Mouse (Mus musculus) hindbrain, embryonic 10.5 days (tissue): Measurements from ENCODE around the gene Nars2. TPM values are rescaled to one million over a fixed set of nuclear protein-coding genes. Genes with fewer than 3 reads are reported as not detected.
A peak's percentile ranks its signal among the peaks of the same experiment; 100 is the strongest.

Experiments
- DNase-seq: peaks from one replicate; pipeline ENCODE4 v3.0.0-alpha.2; 2017; ENCODE audit warnings: low spot score
- H3K27ac ChIP-seq: fragments of 300-500 bp; sonication (generic); 2 replicates; pipeline ENCODE4 v1.5.1; 2016; ENCODE audit warnings: mild to moderate bottlenecking, moderate library complexity
- H3K27me3 ChIP-seq: fragments of 300-500 bp; sonication (generic); 2 replicates; pipeline ENCODE4 v1.6.1; 2016; ENCODE audit warnings: mild to moderate bottlenecking; ENCODE audit not compliant: poor library complexity, insufficient read depth, severe bottlenecking
- H3K36me3 ChIP-seq: fragments of 300-500 bp; sonication (generic); 2 replicates; pipeline ENCODE4 v1.6.1; 2016; ENCODE audit warnings: mild to moderate bottlenecking, moderate library complexity
- H3K4me1 ChIP-seq: fragments of 300-500 bp; sonication (generic); replicated peaks from 2 replicates; pipeline ENCODE4 v1.6.1; 2016; ENCODE audit warnings: mild to moderate bottlenecking
- H3K4me3 ChIP-seq: fragments of 300-500 bp; sonication (generic); 2 replicates; pipeline ENCODE4 v1.5.1; 2016; ENCODE audit warnings: mild to moderate bottlenecking, moderate library complexity
- H3K9me3 ChIP-seq: fragments of 300-500 bp; sonication (generic); 2 replicates; pipeline ENCODE4 v1.6.1; 2016; ENCODE audit warnings: mild to moderate bottlenecking, moderate library complexity
- WGBS: fragments of 180-500 bp; shearing (Covaris S2); methylation state at CpG from one replicate; pipeline ENCODE4 v1.1.7; 2016; 5-methylcytosine and 5-hydroxymethylcytosine counted together
- polyA plus RNA-seq: library from polyadenylated mRNA; unstranded; fragments of >200 nt; fragmentation: Nextera tagmentation; extraction: Ambion mirVana; gene quantifications from 2 replicates; pipeline ENCODE4 v1.2.1, GENCODE M21; 2016

Gene Nars2
- polyA plus RNA-seq, 1 experiment from 2014 or later, result 22.3 TPM

GRCm38 (mm10) chr7:97032412-97032811 is 81.1 kb downstream of the Nars2 start:
- Histone ChIP-seq H3K27me3 (no peaks in the 10 kb centered on the region), H3K27ac (no peak overlapping the region), H3K36me3 (no peaks in the 10 kb centered on the region), H3K4me3 (no peak overlapping the region), H3K4me1 (no peaks in the 10 kb centered on the region), H3K9me3 (no peaks in the 10 kb centered on the region)
- 83% methylated on average over 2 of the region's 2 CpGs for WGBS
- no peak for DNase-seq

- Histone ChIP-seq H3K9me3 (no peaks in the 10 kb centered on the region), H3K4me1 (no peaks in the 10 kb centered on the region), H3K4me3 (no peak overlapping the region), H3K27ac (no peak overlapping the region), H3K36me3 (peaks cover 14% of the 10 kb centered on the region; the same call in 1 of the 2 replicates), H3K27me3 (no peaks in the 10 kb centered on the region)
- DNase-seq, result no peak
- 65% methylated on average over 4 of the region's 4 CpGs for WGBS
Observed at GRCm38 (mm10) chr7:97039641-97040040, 88.3 kb downstream of the Nars2 start.

GRCm38 (mm10) chr7:97041868-97042449 is 90.7 kb downstream of the Nars2 start:
- 91% methylated on average over 6 of the region's 6 CpGs for whole genome bisulfite sequencing
- H3K9me3 ChIP-seq, result no peaks in the 10 kb centered on the region
- no peaks in the 10 kb centered on the region for H3K27me3 ChIP-seq
- H3K4me1 ChIP-seq, result no peaks in the 10 kb centered on the region
- H3K27ac ChIP-seq, result no peak overlapping the region
- no peak for DNase-seq
- H3K36me3 ChIP-seq, result peaks cover 14% of the 10 kb centered on the region; the same call in 1 of the 2 replicates
- no peak overlapping the region for H3K4me3 ChIP-seq

GRCm38 (mm10) chr7:97042981-97043380 is 91.7 kb downstream of the Nars2 start:
- no peak overlapping the region for H3K4me3 ChIP-seq
- no peak overlapping the region for H3K27ac ChIP-seq
- H3K4me1 ChIP-seq, result no peaks in the 10 kb centered on the region
- 98% methylated on average over 1 of the region's 1 CpGs for WGBS
- H3K27me3 ChIP-seq, result no peaks in the 10 kb centered on the region
- H3K36me3 ChIP-seq, result peaks cover 14% of the 10 kb centered on the region; the same call in 1 of the 2 replicates
- DNase-seq, result no peak
- H3K9me3 ChIP-seq, result no peaks in the 10 kb centered on the region

- no peak overlapping the region for H3K27ac ChIP-seq
- no peaks in the 10 kb centered on the region for H3K4me1 ChIP-seq
- DNase-seq, result no peak
- peaks cover 1% of the 10 kb centered on the region for H3K36me3 ChIP-seq
- no peaks in the 10 kb centered on the region for H3K27me3 ChIP-seq
- H3K4me3 ChIP-seq, result no peak overlapping the region
- no peaks in the 10 kb centered on the region for H3K9me3 ChIP-seq
- WGBS, result 93% methylated on average over 2 of the region's 2 CpGs
Observed at GRCm38 (mm10) chr7:97060966-97061365, 109.7 kb downstream of the Nars2 start.

- Histone ChIP-seq H3K4me1 (no peaks in the 10 kb centered on the region), H3K27ac (no peak overlapping the region), H3K4me3 (no peak overlapping the region), H3K9me3 (no peaks in the 10 kb centered on the region), H3K36me3 (no peaks in the 10 kb centered on the region), H3K27me3 (no peaks in the 10 kb centered on the region)
- 92% methylated on average over 3 of the region's 3 CpGs for WGBS
- DNase-seq, result no peak
Observed at GRCm38 (mm10) chr7:97071512-97071911, 120.2 kb downstream of the Nars2 start.

- H3K27ac ChIP-seq, result no peak overlapping the region
- no peaks in the 10 kb centered on the region for H3K36me3 ChIP-seq
- H3K27me3 ChIP-seq, result no peaks in the 10 kb centered on the region
- no peak overlapping the region for H3K4me3 ChIP-seq
- 88% methylated on average over 5 of the region's 5 CpGs for WGBS
- no peak for DNase-seq
- H3K4me1 ChIP-seq, result no peaks in the 10 kb centered on the region
- H3K9me3 ChIP-seq, result no peaks in the 10 kb centered on the region
Observed at GRCm38 (mm10) chr7:97072061-97072460, 120.8 kb downstream of the Nars2 start.

GRCm38 (mm10) chr7:97074974-97075373 is 123.7 kb downstream of the Nars2 start:
- no peak overlapping the region for H3K4me3 ChIP-seq
- H3K27me3 ChIP-seq, result no peaks in the 10 kb centered on the region
- H3K4me1 ChIP-seq, result 0 out of 2 replicates have a peak, but pooled peaks cover 5% of the 10 kb centered on the region
- no peaks in the 10 kb centered on the region for H3K9me3 ChIP-seq
- no peak overlapping the region for H3K27ac ChIP-seq
- no peak for DNase-seq
- 85% methylated on average over 1 of the region's 1 CpGs for WGBS
- H3K36me3 ChIP-seq, result no peaks in the 10 kb centered on the region

- no peak overlapping the region for H3K27ac ChIP-seq
- no peaks in the 10 kb centered on the region for H3K27me3 ChIP-seq
- no peaks in the 10 kb centered on the region for H3K9me3 ChIP-seq
- DNase-seq, result no peak
- H3K36me3 ChIP-seq, result no peaks in the 10 kb centered on the region
- no peak overlapping the region for H3K4me3 ChIP-seq
- H3K4me1 ChIP-seq, result peaks cover 11% of the 10 kb centered on the region; the same call in 1 of the 2 replicates
Observed at GRCm38 (mm10) chr7:97076977-97077376, 125.7 kb downstream of the Nars2 start.

- WGBS, result 52% methylated on average over 4 of the region's 4 CpGs
- DNase-seq, result no peak
Observed at GRCm38 (mm10) chr7:97078685-97079084, 127.4 kb downstream of the Nars2 start.

GRCm38 (mm10) chr7:97079145-97079544 is 127.8 kb downstream of the Nars2 start:
- peaks cover 28% of the 10 kb centered on the region for H3K4me1 ChIP-seq
- H3K4me3 ChIP-seq, result no peak overlapping the region
- no peak overlapping the region for H3K27ac ChIP-seq
- DNase-seq, result peak; percentile 6
- H3K27me3 ChIP-seq, result no peaks in the 10 kb centered on the region
- WGBS, result 18% methylated on average over 6 of the region's 6 CpGs
- H3K9me3 ChIP-seq, result no peaks in the 10 kb centered on the region
- H3K36me3 ChIP-seq, result no peaks in the 10 kb centered on the region

More at GRCm38 (mm10) chr7:97078685-97079084, 127.4 kb downstream of the Nars2 start:
- H3K36me3 ChIP-seq, result no peaks in the 10 kb centered on the region
- peaks cover 26% of the 10 kb centered on the region for H3K4me1 ChIP-seq
- H3K27ac ChIP-seq, result no peak overlapping the region
- no peaks in the 10 kb centered on the region for H3K9me3 ChIP-seq
- H3K27me3 ChIP-seq, result no peaks in the 10 kb centered on the region
- no peak overlapping the region for H3K4me3 ChIP-seq

GRCm38 (mm10) chr7:97079651-97080365 is 128.5 kb downstream of the Nars2 start:
- no peaks in the 10 kb centered on the region for H3K36me3 ChIP-seq
- DNase-seq, result no peak
- H3K4me1 ChIP-seq, result peaks cover 28% of the 10 kb centered on the region
- H3K27me3 ChIP-seq, result no peaks in the 10 kb centered on the region
- WGBS, result 82% methylated on average over 4 of the region's 4 CpGs
- no peak overlapping the region for H3K27ac ChIP-seq
- no peaks in the 10 kb centered on the region for H3K9me3 ChIP-seq
- no peak overlapping the region for H3K4me3 ChIP-seq

- no peaks in the 10 kb centered on the region for H3K36me3 ChIP-seq
- H3K27ac ChIP-seq, result peak overlapping the region; percentile 96
- WGBS, result 42% methylated on average over 4 of the region's 4 CpGs
- H3K9me3 ChIP-seq, result no peaks in the 10 kb centered on the region
- no peaks in the 10 kb centered on the region for H3K27me3 ChIP-seq
- no peak for DNase-seq
- H3K4me1 ChIP-seq, result peaks cover 28% of the 10 kb centered on the region
- peak overlapping the region; percentile 93 for H3K4me3 ChIP-seq
Observed at GRCm38 (mm10) chr7:97080621-97081241, 129.4 kb downstream of the Nars2 start.
